Mouse (Mus musculus) lung, adult 2 months (tissue): ENCODE data around the gene Fam241b.

Experiments
- CTCF ChIP-seq: fragments of 200-500 bp; IDR thresholded peaks from 2 replicates; pipeline ENCODE4 v1.5.1; 2011; ENCODE audit warnings: mild to moderate bottlenecking, low read length, control low read depth; ENCODE audit not compliant: insufficient read depth
- POLR2A ChIP-seq: fragments of 200-500 bp; IDR thresholded peaks from 2 replicates; pipeline ENCODE4 v1.6.1; 2011; ENCODE audit warnings: low read depth, mild to moderate bottlenecking, control low read depth, low read length, borderline replicate concordance; ENCODE audit errors: extremely low read depth

GRCm38 (mm10) chr10:62192701-62193157 is 49.0 kb upstream of the Fam241b start:
- TF ChIP-seq POLR2A (no peak), CTCF (no peak)
